Mouse (Mus musculus) limb, embryonic 15.5 days (tissue): ENCODE results near the gene Mettl18. TPM values are rescaled to one million over a fixed set of nuclear protein-coding genes. Genes with fewer than 3 reads are reported as not detected.

Experiments
- polyA plus RNA-seq: library from polyadenylated mRNA; unstranded; fragments of >200 nt; fragmentation: Nextera tagmentation; extraction: Ambion mirVana; gene quantifications from 2 replicates; pipeline ENCODE4 v1.2.1, GENCODE M21; 2015

Mettl18 gene
- polyA plus RNA-seq, 1 experiment from 2014 or later = 9.7 TPM

Other genes starting within 250 kb of the Mettl18 start
- gene Kifap3, start 215.3 kb upstream of the Mettl18 start, polyA plus RNA-seq = 35.8 and 37.5 TPM in 2 replicates
- 15.6 and 18.4 TPM in 2 replicates for gene Scyl3, start 65.8 kb upstream of the Mettl18 start, polyA plus RNA-seq
- 16.2 and 17.4 TPM in 2 replicates for gene BC055324, start 93 bp upstream of the Mettl18 start, polyA plus RNA-seq
- gene Sele, start 53.3 kb downstream of the Mettl18 start, polyA plus RNA-seq = 0.25 and 0.26 TPM in 2 replicates
- 0.74 and 1.0 TPM in 2 replicates for gene Sell, start 67.1 kb downstream of the Mettl18 start, polyA plus RNA-seq
- 0.36 and 0.57 TPM in 2 replicates for gene Selp, start 120.4 kb downstream of the Mettl18 start, polyA plus RNA-seq
- 0.24 and 0.36 TPM in 2 replicates for gene F5, start 156.9 kb downstream of the Mettl18 start, polyA plus RNA-seq